In the genomic region with DNA sequence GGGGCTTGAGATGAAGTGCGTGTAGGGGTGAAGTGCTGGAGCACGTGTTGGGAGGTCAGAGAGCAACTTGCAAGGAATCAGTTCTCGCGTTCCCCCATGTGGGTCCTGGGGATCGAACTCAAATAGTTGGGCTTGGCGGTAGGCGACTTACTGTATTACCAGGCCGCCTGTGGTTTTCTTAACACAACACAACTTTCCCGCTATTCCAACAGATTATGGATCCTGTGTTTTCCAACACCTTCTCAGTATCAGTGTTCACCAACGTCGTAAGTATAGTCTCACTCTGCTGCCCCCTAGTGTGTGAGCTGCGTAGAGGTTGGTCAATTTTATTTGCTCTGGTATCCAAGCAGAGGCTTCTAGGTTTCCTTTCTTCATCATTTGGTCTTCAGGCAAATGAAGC, we compare ENCODE assay signal across 9 mouse cellular contexts. TPM values are rescaled to one million over a fixed set of nuclear protein-coding genes. Genes with fewer than 3 reads are reported as not detected.
DNase-seq lines count a peak whose midpoint lies in the region; ATAC-seq lines count a peak whose summit lies in the region.
"Had no signal": no experiment of that assay in that cellular context is flagged by ENCODE, and none has a peak within 500 bp of the region (broad histone marks: within the 10 kb centered on the region; RNA-seq: fewer than 3 reads in every experiment).

No protein-coding gene starts in this region.

- H3K4me2 ChIP-seq in hindbrain, embryonic 12.5 days (replicated peaks), result no peak overlapping the region
- H3K4me2 ChIP-seq in embryonic facial prominence, embryonic 11.5 days (ENCODE audit: low read depth, low read length), result no peak overlapping the region
- H3K4me2 ChIP-seq in midbrain, embryonic 16.5 days (ENCODE audit: low read length), result no peak overlapping the region
- H3K4me2 ChIP-seq: neural tube, embryonic 13.5 days had no signal

- WGBS in hindbrain, embryonic 10.5 days, result 42% methylated on average over 12 of the region's 12 CpGs
- WGBS in hindbrain, embryonic 12.5 days, result 51% methylated on average over 12 of the region's 12 CpGs
- WGBS in embryonic facial prominence, embryonic 11.5 days, result 49% methylated on average over 12 of the region's 12 CpGs
- 47% methylated on average over 12 of the region's 12 CpGs for WGBS in midbrain, embryonic 16.5 days

- no peak overlapping the region for H3K27ac ChIP-seq in hindbrain, embryonic 10.5 days
- H3K27ac ChIP-seq in hindbrain, embryonic 12.5 days, result no peak overlapping the region
- H3K27ac ChIP-seq in embryonic facial prominence, embryonic 11.5 days (replicated peaks; ENCODE audit: low read depth, low read length), result no peak overlapping the region
- no peak overlapping the region for H3K27ac ChIP-seq in midbrain, embryonic 16.5 days (ENCODE audit: low read length)
- H3K27ac ChIP-seq: neural tube, embryonic 13.5 days had no signal

- no peak for ATAC-seq in hindbrain, embryonic 12.5 days (ENCODE audit: low FRiP score)
- ATAC-seq in embryonic facial prominence, embryonic 11.5 days (replicated peaks; ENCODE audit: insufficient number of reproducible peaks, low FRiP score, low TSS enrichment, low read depth), result no peak
- ATAC-seq in midbrain, embryonic 16.5 days, result peak; percentile 56

- H3K4me3 ChIP-seq in hindbrain, embryonic 10.5 days, result no peak overlapping the region
- H3K4me3 ChIP-seq in hindbrain, embryonic 12.5 days, result no peak overlapping the region
- H3K4me3 ChIP-seq in embryonic facial prominence, embryonic 11.5 days (ENCODE audit: low read depth, low read length), result no peak overlapping the region
- no peak overlapping the region for H3K4me3 ChIP-seq in midbrain, embryonic 16.5 days (ENCODE audit: low read depth, low read length)
- H3K4me3 ChIP-seq: neural tube, embryonic 13.5 days had no signal

- H3K27me3 ChIP-seq in hindbrain, embryonic 10.5 days (ENCODE audit: insufficient read depth, poor library complexity, severe bottlenecking), result no peaks in the 10 kb centered on the region
- H3K27me3 ChIP-seq in hindbrain, embryonic 12.5 days, result no peaks in the 10 kb centered on the region
- H3K27me3 ChIP-seq in embryonic facial prominence, embryonic 11.5 days (ENCODE audit: control insufficient read depth, insufficient read depth, low read length), result no peaks in the 10 kb centered on the region
- no peaks in the 10 kb centered on the region for H3K27me3 ChIP-seq in midbrain, embryonic 16.5 days (ENCODE audit: control insufficient read depth, insufficient read depth, low read depth, low read length)
- H3K27me3 ChIP-seq: neural tube, embryonic 13.5 days had no signal

- no peak overlapping the region for H3K9ac ChIP-seq in hindbrain, embryonic 12.5 days
- no peak overlapping the region for H3K9ac ChIP-seq in embryonic facial prominence, embryonic 11.5 days (replicated peaks; ENCODE audit: low read length)
- H3K9ac ChIP-seq in midbrain, embryonic 16.5 days (ENCODE audit: low read depth, low read length), result no peak overlapping the region
- H3K9ac ChIP-seq: neural tube, embryonic 13.5 days had no signal

- no peaks in the 10 kb centered on the region for H3K36me3 ChIP-seq in hindbrain, embryonic 10.5 days
- no peaks in the 10 kb centered on the region for H3K36me3 ChIP-seq in hindbrain, embryonic 12.5 days
- H3K36me3 ChIP-seq in embryonic facial prominence, embryonic 11.5 days (replicated peaks; ENCODE audit: control insufficient read depth, insufficient read depth, low read depth, low read length), result no peaks in the 10 kb centered on the region
- no peaks in the 10 kb centered on the region for H3K36me3 ChIP-seq in midbrain, embryonic 16.5 days (ENCODE audit: control insufficient read depth, insufficient read depth, low read length)

- peak; percentile 36 for DNase-seq in hindbrain, embryonic 10.5 days (ENCODE audit: low spot score)
- DNase-seq in CD4-positive helper T cell, adult 2 months (ENCODE audit: low read depth, low spot score), result peak; percentile 48
- DNase-seq in adrenal gland, adult 2 months, result peak; percentile 32
- DNase-seq in embryonic facial prominence, embryonic 11.5 days (ENCODE audit: low spot score), result peak; percentile 61
- peak; percentile 57 to 61 for DNase-seq in kidney, postnatal 4 days
- peak; percentile 27 to 36 for DNase-seq in thymus, postnatal 36 days

- H3K4me1 ChIP-seq in hindbrain, embryonic 10.5 days (replicated peaks), result no peaks in the 10 kb centered on the region
- H3K4me1 ChIP-seq in hindbrain, embryonic 12.5 days, result no peaks in the 10 kb centered on the region
- H3K4me1 ChIP-seq in embryonic facial prominence, embryonic 11.5 days (ENCODE audit: control insufficient read depth, insufficient read depth, low read length), result no peaks in the 10 kb centered on the region
- H3K4me1 ChIP-seq in midbrain, embryonic 16.5 days (ENCODE audit: control insufficient read depth, insufficient read depth, low read length), result no peaks in the 10 kb centered on the region
- H3K4me1 ChIP-seq: neural tube, embryonic 13.5 days had no signal

- no peaks in the 10 kb centered on the region for H3K9me3 ChIP-seq in hindbrain, embryonic 10.5 days
- H3K9me3 ChIP-seq in hindbrain, embryonic 12.5 days (replicated peaks), result no peaks in the 10 kb centered on the region
- no peaks in the 10 kb centered on the region for H3K9me3 ChIP-seq in embryonic facial prominence, embryonic 11.5 days (replicated peaks; ENCODE audit: control insufficient read depth, low read length)
- no peaks in the 10 kb centered on the region for H3K9me3 ChIP-seq in midbrain, embryonic 16.5 days (replicated peaks; ENCODE audit: control insufficient read depth, low read length, poor library complexity, severe bottlenecking)
- H3K9me3 ChIP-seq: neural tube, embryonic 13.5 days had no signal

RNA-seq across cellular contexts. Expression of a gene that starts 8.6 kb away (rescaled TPM):
- 3.0 and 4.7 TPM in 2 replicates for polyA plus RNA-seq in hindbrain, embryonic 10.5 days (2016; fragmentation: Nextera tagmentation; extraction: Ambion mirVana)
- 8.7 and 9.8 TPM in 2 replicates for polyA plus RNA-seq in hindbrain, embryonic 12.5 days (2016; fragmentation: Nextera tagmentation; extraction: Ambion mirVana)
- total RNA-seq in adrenal gland, adult 2 months (2021), result 10 to 100 TPM in 1 of 2 experiments, 1 to 10 TPM in 1; 9.2 to 15.3 TPM
- 0.09 and 0.12 TPM in 2 replicates for polyA plus RNA-seq in adrenal gland, adult 2 months (2012; rRNA removed)
- 2.9 and 3.4 TPM in 2 replicates for polyA plus RNA-seq in embryonic facial prominence, embryonic 11.5 days (2014; fragmentation: Nextera tagmentation; extraction: Ambion mirVana)
- polyA plus RNA-seq in midbrain, embryonic 16.5 days (2015; fragmentation: Nextera tagmentation; extraction: Ambion mirVana), result 19.5 and 20.3 TPM in 2 replicates

RNA-seq across cellular contexts. Expression of a gene that starts 37.4 kb away (rescaled TPM):
- polyA plus RNA-seq in hindbrain, embryonic 10.5 days (2016; fragmentation: Nextera tagmentation; extraction: Ambion mirVana), result 25.1 and 31.5 TPM in 2 replicates
- polyA plus RNA-seq in hindbrain, embryonic 12.5 days (2016; fragmentation: Nextera tagmentation; extraction: Ambion mirVana), result 30.5 and 32.0 TPM in 2 replicates
- 10 to 100 TPM; 47.8 to 56.8 TPM for total RNA-seq in adrenal gland, adult 2 months (2021)
- polyA plus RNA-seq in adrenal gland, adult 2 months (2012; rRNA removed), result 8.8 and 10.1 TPM in 2 replicates
- 45.1 and 53.3 TPM in 2 replicates for polyA plus RNA-seq in embryonic facial prominence, embryonic 11.5 days (2014; fragmentation: Nextera tagmentation; extraction: Ambion mirVana)
- 20.9 and 21.0 TPM in 2 replicates for polyA plus RNA-seq in midbrain, embryonic 16.5 days (2015; fragmentation: Nextera tagmentation; extraction: Ambion mirVana)

RNA-seq across cellular contexts. Expression of a gene that starts 37.6 kb away (rescaled TPM):
- polyA plus RNA-seq in hindbrain, embryonic 10.5 days (2016; fragmentation: Nextera tagmentation; extraction: Ambion mirVana), result 133 TPM in 2 replicates
- polyA plus RNA-seq in hindbrain, embryonic 12.5 days (2016; fragmentation: Nextera tagmentation; extraction: Ambion mirVana), result 109 and 111 TPM in 2 replicates
- total RNA-seq in adrenal gland, adult 2 months (2021), result 10 to 100 TPM; 66.8 to 74.4 TPM
- polyA plus RNA-seq in adrenal gland, adult 2 months (2012; rRNA removed), result 33.2 and 38.6 TPM in 2 replicates
- 136 and 139 TPM in 2 replicates for polyA plus RNA-seq in embryonic facial prominence, embryonic 11.5 days (2014; fragmentation: Nextera tagmentation; extraction: Ambion mirVana)
- 114 and 116 TPM in 2 replicates for polyA plus RNA-seq in midbrain, embryonic 16.5 days (2015; fragmentation: Nextera tagmentation; extraction: Ambion mirVana)
